Mouse (Mus musculus): Measurements from ENCODE around the gene Mbtd1.

The Mbtd1 gene

GRCm38 (mm10) chr11:93948887-93949567 lies 63.4 kb downstream of the Mbtd1 start:
- DNase-seq (ENCODE audit: low spot score in 2 of 2) = no peak

GRCm38 (mm10) chr11:93950045-93950444 lies 64.4 kb downstream of the Mbtd1 start:
- no peak for DNase-seq (ENCODE audit: low spot score in 2 of 2)

- no peak for DNase-seq (ENCODE audit: low spot score in 2 of 2)
Measured at GRCm38 (mm10) chr11:93952376-93952775, 66.7 kb downstream of the Mbtd1 start.

- DNase-seq (ENCODE audit: low spot score in 2 of 2) = no peak
Measured at GRCm38 (mm10) chr11:93954738-93955255, 69.1 kb downstream of the Mbtd1 start.

GRCm38 (mm10) chr11:93955256-93956150 lies 69.9 kb downstream of the Mbtd1 start:
- peak; percentile 90 to 92 for DNase-seq (ENCODE audit: low spot score in 2 of 2)

- DNase-seq (ENCODE audit: low spot score in 2 of 2) = no peak
Measured at GRCm38 (mm10) chr11:93956159-93956558, 70.5 kb downstream of the Mbtd1 start, which contains the start of gene Nme2. TSS of gene Nme2 (minus strand) at chr11:93956259.

GRCm38 (mm10) chr11:93957031-93957555 lies 71.4 kb downstream of the Mbtd1 start:
- no peak for DNase-seq (ENCODE audit: low spot score in 2 of 2)

- no peak for DNase-seq (ENCODE audit: low spot score in 2 of 2)
Measured at GRCm38 (mm10) chr11:93957746-93958145, 72.1 kb downstream of the Mbtd1 start.

GRCm38 (mm10) chr11:93961482-93961881 lies 75.8 kb downstream of the Mbtd1 start:
- DNase-seq (ENCODE audit: low spot score in 2 of 2) = no peak

- DNase-seq (ENCODE audit: low spot score in 2 of 2) = no peak
Measured at GRCm38 (mm10) chr11:93963013-93963412, 77.4 kb downstream of the Mbtd1 start.

GRCm38 (mm10) chr11:93965391-93965790 lies 79.7 kb downstream of the Mbtd1 start:
- no peak for DNase-seq (ENCODE audit: low spot score in 2 of 2)

GRCm38 (mm10) chr11:93967381-93967780 lies 81.7 kb downstream of the Mbtd1 start:
- no peak for DNase-seq (ENCODE audit: low spot score in 2 of 2)

- peak; percentile 93 to 97 for DNase-seq (ENCODE audit: low spot score in 2 of 2)
Measured at GRCm38 (mm10) chr11:93968005-93968847, 82.6 kb downstream of the Mbtd1 start, which contains the start of the genes Gm20390 and Nme1. TSS of gene Gm20390 (minus strand) at chr11:93968293. TSS of gene Nme1 (minus strand) at chr11:93968521.

GRCm38 (mm10) chr11:93968848-93969128 lies 83.1 kb downstream of the Mbtd1 start:
- no peak for DNase-seq (ENCODE audit: low spot score in 2 of 2)

GRCm38 (mm10) chr11:93969171-93969570 lies 83.5 kb downstream of the Mbtd1 start:
- DNase-seq (ENCODE audit: low spot score in 2 of 2) = no peak

- no peak for DNase-seq (ENCODE audit: low spot score in 2 of 2)
Measured at GRCm38 (mm10) chr11:93969799-93970198, 84.1 kb downstream of the Mbtd1 start.

- DNase-seq (ENCODE audit: low spot score in 2 of 2) = no peak
Measured at GRCm38 (mm10) chr11:93972951-93973350, 87.3 kb downstream of the Mbtd1 start.

GRCm38 (mm10) chr11:93979502-93980049 lies 93.9 kb downstream of the Mbtd1 start:
- no peak for DNase-seq (ENCODE audit: low spot score in 2 of 2)

- DNase-seq (ENCODE audit: low spot score in 2 of 2) = no peak
Measured at GRCm38 (mm10) chr11:93984619-93985018, 99.0 kb downstream of the Mbtd1 start.

GRCm38 (mm10) chr11:93985265-93985664 lies 99.6 kb downstream of the Mbtd1 start:
- DNase-seq (ENCODE audit: low spot score in 2 of 2) = no peak

- no peak for DNase-seq (ENCODE audit: low spot score in 2 of 2)
Measured at GRCm38 (mm10) chr11:93986298-93986697, 100.6 kb downstream of the Mbtd1 start.

Measured in urinary bladder, adult 18-20 months (tissue).